Mouse (Mus musculus) neutrophil, adult 83 days (primary cell): Measurements from ENCODE around the gene Rab3gap2. TPM values are rescaled to one million over a fixed set of nuclear protein-coding genes. Genes with fewer than 3 reads are reported as not detected.

Experiments
- total RNA-seq, 2 experiments: library from RNA; stranded (reverse); gene quantifications; one replicate each; pipeline ENCODE4 v1.2.4; 2023

Gene Rab3gap2
- total RNA-seq, result 10 to 100 TPM; 56.3 TPM

GRCm38 (mm10) chr1:185203909-185204661 lies at the start of gene Rab3gap2:
Gene Rab3gap2 (plus strand): TSS chr1:185204117.

DNA sequence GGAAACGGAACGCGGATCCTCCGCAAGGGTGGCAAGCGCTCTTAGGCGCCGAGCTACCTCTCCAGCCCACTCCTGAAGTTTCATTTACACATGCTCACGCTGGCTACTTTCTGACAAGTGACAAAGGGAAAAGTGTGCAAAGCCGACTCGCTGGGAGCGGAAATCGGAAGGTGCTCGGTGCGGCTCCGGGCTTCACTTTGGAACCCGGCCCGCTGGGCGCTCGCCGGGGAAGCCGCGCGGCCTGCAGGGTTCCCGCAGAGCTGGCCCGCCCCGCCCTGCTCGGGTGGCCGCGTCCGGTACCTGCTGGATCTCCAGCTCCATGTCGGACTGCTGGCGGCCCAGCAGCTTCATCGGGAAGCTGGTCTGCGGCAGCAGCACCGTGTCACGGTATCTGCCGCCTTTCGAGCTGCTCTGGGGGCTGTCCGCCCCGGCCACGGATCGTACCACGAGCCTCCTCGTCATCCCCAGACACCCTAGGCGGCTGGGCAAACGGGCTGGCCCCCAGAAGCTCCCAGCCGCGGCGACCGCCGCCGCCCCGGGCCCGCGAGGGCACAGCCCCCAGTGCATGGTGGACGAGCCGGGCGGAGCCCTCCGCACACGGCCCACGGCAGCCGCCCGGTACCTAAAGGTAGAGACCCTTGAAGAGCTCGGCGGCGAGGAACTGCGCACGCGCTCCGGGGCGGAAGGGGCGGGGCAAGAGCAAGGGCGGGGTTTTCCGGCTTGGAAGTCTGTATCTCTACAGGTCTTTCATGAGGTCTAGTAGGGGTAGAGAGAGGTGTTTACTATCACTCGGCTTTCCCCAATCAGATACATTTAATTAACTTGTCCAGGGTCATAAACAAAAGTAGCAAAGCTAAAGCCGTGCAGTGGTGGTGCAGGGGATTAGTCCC lies 125.0 kb downstream of the Rab3gap2 start, which contains the start of gene Iars2:
Iars2 (minus strand) TSS at position 676 of the 890 bp plus-strand sequence.

DNA sequence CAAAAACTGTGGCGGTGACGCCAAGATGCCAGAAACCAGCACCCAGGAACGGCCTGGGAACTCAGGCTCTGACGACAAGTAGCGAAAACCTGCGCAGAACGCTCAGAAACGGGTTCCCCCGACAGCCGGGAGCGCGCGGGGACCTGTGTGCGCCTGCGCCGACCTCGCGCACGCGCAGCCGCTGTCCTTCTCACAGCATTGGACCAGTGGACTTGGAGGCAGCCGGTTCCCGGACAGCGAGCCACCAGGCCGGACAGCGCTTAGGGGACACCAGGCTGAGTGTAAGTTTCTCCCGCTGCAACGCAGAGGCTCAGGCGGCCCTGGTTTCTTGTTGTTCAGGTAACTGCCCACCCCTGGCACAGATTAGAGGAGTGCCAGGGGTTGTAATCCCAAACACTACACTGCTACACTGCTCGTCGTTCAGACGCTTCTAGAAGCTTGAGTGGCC lies 128.1 kb downstream of the Rab3gap2 start, which contains the start of gene Bpnt1:
Bpnt1 (plus strand) TSS at position 167 of the 448 bp plus-strand sequence.

Other genes starting within 250 kb of the Rab3gap2 start
- not detected for gene Mark1, start 204.5 kb upstream of the Rab3gap2 start, total RNA-seq
- gene Iars2, start 125.3 kb downstream of the Rab3gap2 start, total RNA-seq, result 10 to 100 TPM; 16.0 to 17.4 TPM
- 1 to 10 TPM; 7.1 to 8.2 TPM for gene Bpnt1, start 128.0 kb downstream of the Rab3gap2 start, total RNA-seq
- gene Eprs, start 158.9 kb downstream of the Rab3gap2 start, total RNA-seq, result 10 to 100 TPM; 43.3 to 46.0 TPM